Mouse (Mus musculus): Measurements from ENCODE around the gene Alg12.
"Not testable (repeated sequence)": the region's sequence is repeated elsewhere in the genome, so short reads cannot be mapped to it uniquely, and the experiment has no call there.

Gene Alg12

GRCm38 (mm10) chr15:88831482-88831881 lies 12.4 kb upstream of the Alg12 start:
- in situ Hi-C loops (cut with MboI; ENCODE audit: low sequenced_read_pairs) = no loop called here

GRCm38 (mm10) chr15:88830696-88831095 lies 11.6 kb upstream of the Alg12 start:
- in situ Hi-C loops (cut with MboI; ENCODE audit: low sequenced_read_pairs) = no loop called here

- in situ Hi-C loops (cut with MboI; ENCODE audit: low sequenced_read_pairs) = loop anchor here (5.0 kb wide), 2 partner anchors 47 to 92 kb away; no protein-coding TSS in a partner anchor
These were observed 10.8 kb upstream of the Alg12 start for GRCm38 (mm10) chr15:88829791-88830440.

GRCm38 (mm10) chr15:88828800-88829705 lies 9.9 kb upstream of the Alg12 start:
- in situ Hi-C loops (cut with MboI; ENCODE audit: low sequenced_read_pairs) = loop anchor here (5.0 kb wide), 2 partner anchors 48 to 93 kb away; no protein-coding TSS in a partner anchor

GRCm38 (mm10) chr15:88827991-88828799 lies 9.1 kb upstream of the Alg12 start:
- in situ Hi-C loops (cut with MboI; ENCODE audit: low sequenced_read_pairs) = loop anchor here (5.0 kb wide), 2 partner anchors 49 to 94 kb away; no protein-coding TSS in a partner anchor

GRCm38 (mm10) chr15:88827466-88827865 lies 8.3 kb upstream of the Alg12 start:
- in situ Hi-C loops (cut with MboI; ENCODE audit: low sequenced_read_pairs) = loop anchor here (5.0 kb wide), 2 partner anchors 50 to 95 kb away; no protein-coding TSS in a partner anchor

GRCm38 (mm10) chr15:88823376-88823775 lies 4.3 kb upstream of the Alg12 start:
- in situ Hi-C loops (cut with MboI; ENCODE audit: low sequenced_read_pairs) = no loop called here

GRCm38 (mm10) chr15:88822513-88822912 lies 3.4 kb upstream of the Alg12 start:
- in situ Hi-C loops (cut with MboI; ENCODE audit: low sequenced_read_pairs) = no loop called here

GRCm38 (mm10) chr15:88821403-88821802 lies 2.3 kb upstream of the Alg12 start:
- in situ Hi-C loops (cut with MboI; ENCODE audit: low sequenced_read_pairs) = no loop called here

- in situ Hi-C loops (cut with MboI; ENCODE audit: low sequenced_read_pairs) = no loop called here
These were observed 787 bp upstream of the Alg12 start for GRCm38 (mm10) chr15:88819906-88820303.

GRCm38 (mm10) chr15:88815196-88815700 lies 3.9 kb downstream of the Alg12 start:
- in situ Hi-C loops (cut with MboI; ENCODE audit: low sequenced_read_pairs) = no loop called here

- in situ Hi-C loops (cut with MboI; ENCODE audit: low sequenced_read_pairs) = no loop called here
These were observed 4.6 kb downstream of the Alg12 start for GRCm38 (mm10) chr15:88814411-88815047.

- in situ Hi-C loops (cut with MboI; ENCODE audit: low sequenced_read_pairs) = not testable (repeated sequence)
These were observed 5.2 kb downstream of the Alg12 start for GRCm38 (mm10) chr15:88813873-88814272.

- in situ Hi-C loops (cut with MboI; ENCODE audit: low sequenced_read_pairs) = no loop called here
These were observed 5.9 kb downstream of the Alg12 start for GRCm38 (mm10) chr15:88813262-88813661.

- in situ Hi-C loops (cut with MboI; ENCODE audit: low sequenced_read_pairs) = no loop called here
These were observed 8.7 kb downstream of the Alg12 start for GRCm38 (mm10) chr15:88810369-88810768.

- in situ Hi-C loops (cut with MboI; ENCODE audit: low sequenced_read_pairs) = no loop called here
These were observed 11.0 kb downstream of the Alg12 start for GRCm38 (mm10) chr15:88808121-88808520.

- in situ Hi-C loops (cut with MboI; ENCODE audit: low sequenced_read_pairs) = no loop called here
These were observed 16.8 kb downstream of the Alg12 start for GRCm38 (mm10) chr15:88802348-88802747.

GRCm38 (mm10) chr15:88801903-88802302 lies 17.2 kb downstream of the Alg12 start:
- in situ Hi-C loops (cut with MboI; ENCODE audit: low sequenced_read_pairs) = no loop called here

- in situ Hi-C loops (cut with MboI; ENCODE audit: low sequenced_read_pairs) = no loop called here
These were observed 18.2 kb downstream of the Alg12 start for GRCm38 (mm10) chr15:88800921-88801354.

GRCm38 (mm10) chr15:88799950-88800371 lies 19.2 kb downstream of the Alg12 start:
- in situ Hi-C loops (cut with MboI; ENCODE audit: low sequenced_read_pairs) = no loop called here
